Mouse (Mus musculus) myocyte (in vitro differentiated cells): ENCODE measurements around the gene Rab36.

Source experiments
- CEBPB ChIP-seq: IDR thresholded peaks from 2 replicates; pipeline ENCODE4 v1.6.1; 2011; ENCODE audit warnings: mild to moderate bottlenecking, moderate library complexity; ENCODE audit not compliant: poor library complexity, insufficient read depth, severe bottlenecking
- E2F4 ChIP-seq: IDR thresholded peaks from one replicate; pipeline ENCODE4 v1.6.1; 2011; ENCODE audit warnings: mild to moderate bottlenecking, control low read depth, moderate library complexity; ENCODE audit not compliant: insufficient read depth
- MAX ChIP-seq: IDR thresholded peaks from one replicate; pipeline ENCODE4 v1.6.1; 2011; ENCODE audit warnings: low read depth, mild to moderate bottlenecking, control low read depth
- MYOG ChIP-seq, 3 experiments: IDR thresholded peaks; one replicate each; pipeline ENCODE4 v1.6.1; 2011; ENCODE audit warnings: control low read depth in 2 of 3, low read depth in 2 of 3, mild to moderate bottlenecking in 2 of 3; ENCODE audit not compliant: insufficient read length in 2 of 3, control insufficient read depth in 1 of 3, insufficient read depth in 1 of 3
- POLR2A ChIP-seq: IDR thresholded peaks from one replicate; pipeline ENCODE4 v1.6.1; 2011; ENCODE audit warnings: low read depth, mild to moderate bottlenecking, control low read depth, moderate library complexity; ENCODE audit not compliant: insufficient read length
- POLR2AphosphoS2 ChIP-seq: IDR thresholded peaks from one replicate; pipeline ENCODE4 v1.6.1; 2011; ENCODE audit warnings: low read depth, control low read depth; ENCODE audit not compliant: insufficient read length
- SRF ChIP-seq: IDR thresholded peaks from one replicate; pipeline ENCODE4 v1.6.1; 2011; ENCODE audit warnings: low read depth; ENCODE audit not compliant: control insufficient read depth, insufficient read length
- TCF12 ChIP-seq: IDR thresholded peaks from one replicate; pipeline ENCODE4 v1.6.1; 2011; ENCODE audit warnings: mild to moderate bottlenecking, control low read depth; ENCODE audit not compliant: poor library complexity, insufficient read depth, severe bottlenecking
- USF1 ChIP-seq: IDR thresholded peaks from one replicate; pipeline ENCODE4 v1.6.1; 2011; ENCODE audit warnings: low read depth, mild to moderate bottlenecking, control low read depth, moderate library complexity

GRCm38 (mm10) chr10:75051364-75052074 lies 14.7 kb downstream of the Rab36 start:
- no peak for TF ChIP-seq CEBPB
- TF ChIP-seq POLR2A = no peak
- TF ChIP-seq POLR2AphosphoS2 = no peak
- TF ChIP-seq E2F4 = no peak
- TF ChIP-seq SRF = no peak
- no peak for TF ChIP-seq TCF12
- TF ChIP-seq MYOG (IDR thresholded peaks at IDR 0.05; ENCODE audit: control insufficient read depth in 1 of 3, insufficient read depth in 1 of 3, insufficient read length in 2 of 3, low read depth in 2 of 3) = no peak
- no peak for TF ChIP-seq USF1
- no peak for TF ChIP-seq MAX
